Comparison of ENCODE assay signal across 9 mouse cellular contexts in the genomic region with DNA sequence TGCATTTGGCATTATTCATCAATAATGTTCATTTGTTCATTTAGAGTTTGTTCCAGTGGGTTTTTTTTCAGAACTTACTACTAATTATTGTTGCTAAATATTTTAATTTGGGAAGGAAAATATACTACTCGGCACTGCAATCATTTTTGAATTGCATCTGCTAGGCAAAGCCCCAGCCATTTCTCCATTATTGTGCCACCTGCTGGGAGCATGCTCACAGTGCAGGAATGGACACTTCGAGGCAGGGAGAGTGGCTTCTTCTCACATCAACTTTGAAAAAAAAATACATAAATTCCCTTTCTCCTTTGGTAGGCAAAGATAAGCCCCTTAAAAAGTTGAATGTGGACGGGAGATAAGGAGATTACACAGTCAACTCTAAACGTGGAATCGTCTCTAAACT.
DNase-seq lines count a peak whose midpoint lies in the region; ATAC-seq lines count a peak whose summit lies in the region.
"Had no signal": no experiment of that assay in that cellular context is flagged by ENCODE, and none has a peak within 500 bp of the region (broad histone marks: within the 10 kb centered on the region; RNA-seq: fewer than 3 reads in every experiment).

No protein-coding gene starts in this region.

- H3K27me3 ChIP-seq in heart, embryonic 12.5 days (replicated peaks), result no peaks in the 10 kb centered on the region
- H3K27me3 ChIP-seq: neural tube, embryonic 12.5 days had no signal

- WGBS in heart, embryonic 12.5 days, result 43% methylated on average over 5 of the region's 5 CpGs

- H3K27ac ChIP-seq in heart, embryonic 12.5 days (ENCODE audit: poor library complexity, severe bottlenecking), result no peak overlapping the region
- H3K27ac ChIP-seq: neural tube, embryonic 12.5 days had no signal

- H3K36me3 ChIP-seq in heart, embryonic 12.5 days, result no peaks in the 10 kb centered on the region
- H3K36me3 ChIP-seq: neural tube, embryonic 12.5 days had no signal

- no peak overlapping the region for H3K4me3 ChIP-seq in heart, embryonic 12.5 days
- H3K4me3 ChIP-seq: neural tube, embryonic 12.5 days had no signal

- H3K9me3 ChIP-seq in heart, embryonic 12.5 days (replicated peaks), result no peaks in the 10 kb centered on the region; the same call in 1 of the 2 replicates
- H3K9me3 ChIP-seq: neural tube, embryonic 12.5 days had no signal

- H3K9ac ChIP-seq in heart, embryonic 12.5 days, result no peak overlapping the region
- H3K9ac ChIP-seq: neural tube, embryonic 12.5 days had no signal

- H3K4me1 ChIP-seq in heart, embryonic 12.5 days (replicated peaks), result no peaks in the 10 kb centered on the region
- H3K4me1 ChIP-seq: neural tube, embryonic 12.5 days had no signal

- no peak for ATAC-seq in heart, embryonic 12.5 days (ENCODE audit: insufficient number of reproducible peaks, low FRiP score)
- ATAC-seq in megakaryocyte, adult 5-6 weeks (ENCODE audit: poor library complexity, severe bottlenecking), result no peak

- H3K4me2 ChIP-seq in heart, embryonic 12.5 days, result no peak overlapping the region
- H3K4me2 ChIP-seq: neural tube, embryonic 12.5 days had no signal

- peak; percentile 49 for DNase-seq in heart, postnatal 4 days
- DNase-seq in 3T3-L1 (ENCODE audit: low read depth, low spot score), result peak; percentile 46
- peak; percentile 14 for DNase-seq in Muller cell, postnatal 12 days (ENCODE audit: inconsistent ontology term)
- peak; percentile 36 to 40 for DNase-seq in frontal cortex, postnatal 25 days (ENCODE audit: low spot score in 2 of 2)
- DNase-seq in retina, postnatal 1 day, result peak; percentile 39
- DNase-seq in spleen, postnatal 36 days (ENCODE audit: low spot score in 2 of 2), result no peak

Comparison
In these comparisons a context has a peak if more than half of its experiments do, and no peak if none do; other contexts are left out.
1. DNase-seq: peak in heart, postnatal 4 days (single experiment), 3T3-L1 (single experiment), Muller cell, postnatal 12 days (single experiment), frontal cortex, postnatal 25 days (2 of 2) and retina, postnatal 1 day (single experiment); none in spleen, postnatal 36 days (0 of 2).